Mouse (Mus musculus): ENCODE measurements around the gene Iqcf1.

- TF ChIP-seq POLR2A (IDR thresholded peaks at IDR 0.05; ENCODE audit: borderline replicate concordance, low read depth, low read length) (no peak), CTCF (IDR thresholded peaks at IDR 0.05; ENCODE audit: low read depth, low read length) (no peak)
These were observed 46.9 kb upstream of the Iqcf1 start for GRCm38 (mm10) chr9:106452821-106453220.
